Mouse (Mus musculus) hindbrain, postnatal 0 days (tissue): Measurements from ENCODE around the gene Apbb2. TPM values are rescaled to one million over a fixed set of nuclear protein-coding genes. Genes with fewer than 3 reads are reported as not detected.
"Not testable (repeated sequence)": the region's sequence is repeated elsewhere in the genome, so short reads cannot be mapped to it uniquely, and the experiment has no call there.

Source experiments
- ATAC-seq: fragments of 200-750 bp; cut with Nextera tagmentation; 2 replicates; pipeline ENCODE4 v1.8.0; 2017; ENCODE audit warnings: mild to moderate bottlenecking, moderate TSS enrichment, moderate library complexity
- DNase-seq: peaks from one replicate; pipeline ENCODE4 v3.0.0-alpha.2; 2015; ENCODE audit warnings: low spot score
- H3K27ac ChIP-seq: fragments of 300-500 bp; sonication (generic); 2 replicates; pipeline ENCODE4 v1.5.1; 2014; ENCODE audit warnings: mild to moderate bottlenecking
- H3K27me3 ChIP-seq: fragments of 300-500 bp; sonication (generic); 2 replicates; pipeline ENCODE4 v1.6.1; 2014; ENCODE audit warnings: low read length, mixed read lengths; ENCODE audit not compliant: insufficient read depth
- H3K36me3 ChIP-seq: fragments of 300-500 bp; sonication (generic); 2 replicates; pipeline ENCODE4 v1.6.1; 2014; ENCODE audit warnings: low read length, mixed read lengths; ENCODE audit not compliant: insufficient read depth
- H3K4me1 ChIP-seq: fragments of 300-500 bp; sonication (generic); 2 replicates; pipeline ENCODE4 v1.6.1; 2014; ENCODE audit warnings: antibody characterized with exemption, low read length, mixed read lengths; ENCODE audit not compliant: insufficient read depth
- H3K4me2 ChIP-seq: fragments of 300-500 bp; sonication (generic); 2 replicates; pipeline ENCODE4 v1.6.1; 2014; ENCODE audit warnings: low read depth, mild to moderate bottlenecking, low read length, moderate library complexity, mixed read lengths
- H3K4me3 ChIP-seq: fragments of 300-500 bp; sonication (generic); 2 replicates; pipeline ENCODE4 v1.5.1; 2014; ENCODE audit warnings: low read length
- H3K9ac ChIP-seq: fragments of 300-500 bp; sonication (generic); replicated peaks from 2 replicates; pipeline ENCODE4 v1.6.1; 2014; ENCODE audit warnings: mild to moderate bottlenecking, low read length, moderate library complexity, mixed read lengths
- H3K9me3 ChIP-seq: fragments of 300-500 bp; sonication (generic); 2 replicates; pipeline ENCODE4 v1.6.1; 2016; ENCODE audit warnings: low read length, mixed read lengths
- CTCF ChIP-seq: IDR thresholded peaks from 2 replicates; pipeline ENCODE4 v1.5.1; 2016; ENCODE audit warnings: antibody characterized with exemption, control low read depth, low read depth
- WGBS: fragments of 180-500 bp; shearing (Covaris S2); extraction: QIAGEN DNeasy Blood & Tissue Kit; methylation state at CpG from one replicate; pipeline ENCODE4 v1.1.7; 2014; 5-methylcytosine and 5-hydroxymethylcytosine counted together
- polyA plus RNA-seq: library from polyadenylated mRNA; unstranded; fragments of >200 nt; fragmentation: Nextera tagmentation; extraction: Ambion mirVana; gene quantifications from 2 replicates; pipeline ENCODE4 v1.2.1, GENCODE M21; 2015
- total RNA-seq: library from RNA; depleted of rRNA; stranded (reverse); fragments of >200 nt; gene quantifications from 2 replicates; pipeline ENCODE4 v1.2.3, GENCODE M21; 2014

The Apbb2 gene
- total and polyA plus RNA-seq, 2 experiments from 2014 or later: 72.1 to 76.9 TPM

GRCm38 (mm10) chr5:66271141-66271540 lies 347.4 kb downstream of the Apbb2 start:
- ATAC-seq (no peak), DNase-seq (no peak)
- no peak overlapping the region for H3K9ac ChIP-seq
- H3K36me3 ChIP-seq: no peaks in the 10 kb centered on the region
- TF ChIP-seq CTCF: no peak
- H3K4me2 ChIP-seq: no peak overlapping the region
- no peaks in the 10 kb centered on the region for H3K27me3 ChIP-seq
- H3K27ac ChIP-seq: no peak overlapping the region
- no peaks in the 10 kb centered on the region for H3K4me1 ChIP-seq
- H3K4me3 ChIP-seq: no peak overlapping the region
- no peaks in the 10 kb centered on the region for H3K9me3 ChIP-seq
- WGBS: 42% methylated on average over 2 of the region's 2 CpGs

GRCm38 (mm10) chr5:66269616-66270015 lies 349.0 kb downstream of the Apbb2 start:
- no peak for TF ChIP-seq CTCF
- ATAC-seq (no peak), DNase-seq (no peak)
- Histone ChIP-seq H3K9ac (no peak overlapping the region), H3K4me1 (no peaks in the 10 kb centered on the region), H3K4me3 (no peak overlapping the region), H3K27me3 (no peaks in the 10 kb centered on the region), H3K36me3 (no peaks in the 10 kb centered on the region), H3K27ac (no peak overlapping the region), H3K4me2 (no peak overlapping the region), H3K9me3 (no peaks in the 10 kb centered on the region)
- 84% methylated on average over 7 of the region's 7 CpGs for WGBS

GRCm38 (mm10) chr5:66263398-66263797 lies 355.2 kb downstream of the Apbb2 start:
- H3K27me3 ChIP-seq: no peaks in the 10 kb centered on the region
- no peaks in the 10 kb centered on the region for H3K36me3 ChIP-seq
- peak; percentile 76 for DNase-seq
- H3K9me3 ChIP-seq: no peaks in the 10 kb centered on the region
- peak; percentile 66 for TF ChIP-seq CTCF
- ATAC-seq: no peak
- no peak overlapping the region for H3K9ac ChIP-seq
- 36% methylated on average over 4 of the region's 4 CpGs for WGBS
- H3K4me1 ChIP-seq: no peaks in the 10 kb centered on the region
- no peak overlapping the region for H3K4me2 ChIP-seq
- H3K4me3 ChIP-seq: no peak overlapping the region
- H3K27ac ChIP-seq: no peak overlapping the region

- H3K27ac ChIP-seq: no peak overlapping the region
- DNase-seq: no peak
- 87% methylated on average over 2 of the region's 2 CpGs for WGBS
- no peak overlapping the region for H3K4me2 ChIP-seq
- no peaks in the 10 kb centered on the region for H3K9me3 ChIP-seq
- ATAC-seq: no peak
- no peak for TF ChIP-seq CTCF
- H3K4me1 ChIP-seq: no peaks in the 10 kb centered on the region
- no peak overlapping the region for H3K9ac ChIP-seq
- H3K27me3 ChIP-seq: no peaks in the 10 kb centered on the region
- no peaks in the 10 kb centered on the region for H3K36me3 ChIP-seq
- no peak overlapping the region for H3K4me3 ChIP-seq
Measured at GRCm38 (mm10) chr5:66262475-66262874, 356.1 kb downstream of the Apbb2 start.

- Histone ChIP-seq H3K9ac (peak within 1 kb of the TSS; percentile 68), H3K9me3 (no peaks in the 10 kb centered on the region), H3K27ac (peak within 1 kb of the TSS; percentile 64), H3K4me1 (no peaks in the 10 kb centered on the region), H3K4me3 (peak within 1 kb of the TSS; percentile 59), H3K4me2 (peak within 1 kb of the TSS; percentile 81), H3K27me3 (no peaks in the 10 kb centered on the region), H3K36me3 (no peaks in the 10 kb centered on the region)
- TF ChIP-seq CTCF: peak; percentile 30
- peak; percentile 95 for ATAC-seq
- peak; percentile 84 for DNase-seq
- WGBS: 1% methylated on average over 44 of the region's 44 CpGs
Measured at GRCm38 (mm10) chr5:66259756-66260448, 358.7 kb downstream of the Apbb2 start, which contains the start of gene Nsun7. Nsun7 (plus strand) TSS chr5:66259897.

GRCm38 (mm10) chr5:66259431-66259755 lies 359.2 kb downstream of the Apbb2 start:
- H3K4me3 ChIP-seq: peak overlapping the region; percentile 59
- H3K27me3 ChIP-seq, H3K27ac ChIP-seq, DNase-seq, H3K36me3 ChIP-seq, H3K9me3 ChIP-seq, H3K4me1 ChIP-seq: not testable (repeated sequence)
- peak; percentile 65 for ATAC-seq
- peak overlapping the region; percentile 68; the same call in 1 of the 2 replicates for H3K9ac ChIP-seq
- 3% methylated on average over 5 of the region's 5 CpGs for WGBS
- H3K4me2 ChIP-seq: peak overlapping the region; percentile 81

GRCm38 (mm10) chr5:66259000-66259399 lies 359.6 kb downstream of the Apbb2 start:
- no peak for TF ChIP-seq CTCF
- Histone ChIP-seq H3K9ac (no peak overlapping the region), H3K4me1 (no peaks in the 10 kb centered on the region), H3K27me3 (no peaks in the 10 kb centered on the region), H3K27ac (no peak overlapping the region), H3K4me2 (no peak overlapping the region), H3K9me3 (no peaks in the 10 kb centered on the region), H3K4me3 (no peak overlapping the region), H3K36me3 (no peaks in the 10 kb centered on the region)
- 55% methylated on average over 2 of the region's 2 CpGs for WGBS
- no peak for DNase-seq
- no peak for ATAC-seq
